Mouse (Mus musculus): Measurements from ENCODE around the gene Wdr24. TPM values are rescaled to one million over a fixed set of nuclear protein-coding genes. Genes with fewer than 3 reads are reported as not detected.

The Wdr24 gene
- total and polyA plus RNA-seq, 2 experiments from 2014 or later = 22.6 to 39.7 TPM

GRCm38 (mm10) chr17:25877025-25877424 is 53.6 kb downstream of the Wdr24 start:
- DNase-seq (ENCODE audit: low spot score) = no peak
- H3K27ac ChIP-seq = no peak overlapping the region
- no peak for ATAC-seq
- H3K27me3 ChIP-seq (ENCODE audit: insufficient read depth, low read length) = no peaks in the 10 kb centered on the region
- WGBS = 98% methylated on average over 3 of the region's 3 CpGs
- peaks cover 14% of the 10 kb centered on the region; the same call in 1 of the 2 replicates for H3K36me3 ChIP-seq (ENCODE audit: insufficient read depth, low read length)
- H3K9me3 ChIP-seq (ENCODE audit: low read length) = no peaks in the 10 kb centered on the region
- H3K4me1 ChIP-seq (ENCODE audit: insufficient read depth, low read length) = peaks cover 13% of the 10 kb centered on the region; the same call in 1 of the 2 replicates
- H3K4me3 ChIP-seq (ENCODE audit: low read length) = no peak overlapping the region
- no peak for TF ChIP-seq CTCF (IDR thresholded peaks at IDR 0.05; ENCODE audit: low read depth)
- no peak overlapping the region for H3K9ac ChIP-seq (replicated peaks; ENCODE audit: low read length)
- H3K4me2 ChIP-seq (ENCODE audit: low read depth, low read length) = no peak overlapping the region

- WGBS = 92% methylated on average over 32 of the region's 32 CpGs
- H3K27ac ChIP-seq = no peak overlapping the region
- no peaks in the 10 kb centered on the region for H3K9me3 ChIP-seq (ENCODE audit: low read length)
- H3K36me3 ChIP-seq (ENCODE audit: insufficient read depth, low read length) = peaks cover 15% of the 10 kb centered on the region
- peaks cover 13% of the 10 kb centered on the region; the same call in 1 of the 2 replicates for H3K4me1 ChIP-seq (ENCODE audit: insufficient read depth, low read length)
- DNase-seq (ENCODE audit: low spot score) (no peak), ATAC-seq (no peak)
- no peaks in the 10 kb centered on the region for H3K27me3 ChIP-seq (ENCODE audit: insufficient read depth, low read length)
- no peak overlapping the region for H3K4me3 ChIP-seq (ENCODE audit: low read length)
- no peak overlapping the region for H3K4me2 ChIP-seq (ENCODE audit: low read depth, low read length)
- TF ChIP-seq CTCF (IDR thresholded peaks at IDR 0.05; ENCODE audit: low read depth) = no peak
- H3K9ac ChIP-seq (replicated peaks; ENCODE audit: low read length) = no peak overlapping the region
Observed at GRCm38 (mm10) chr17:25877741-25878610, 54.5 kb downstream of the Wdr24 start.

Small RNA genes lying within 50 kb of the gene (microRNA-seq; reads per million reads assigned to microRNA genes)
- gene Mir3082 (0.71 to 1.1 reads per million in 2 experiments), gene Mir6966 (0.36 to 0.53 reads per million in 2 experiments)

Other genes with a start within 250 kb of the Wdr24 start
- gene Lmf1, start 244.5 kb upstream of the Wdr24 start, total RNA-seq (2014; rRNA removed) = 38.1 and 45.1 TPM in 2 replicates
- 21.4 and 22.4 TPM in 2 replicates for gene Lmf1, start 244.5 kb upstream of the Wdr24 start, polyA plus RNA-seq (2015; fragmentation: Nextera tagmentation; extraction: Ambion mirVana)
- gene Gng13, start 106.5 kb upstream of the Wdr24 start, total RNA-seq (2014; rRNA removed) = 10.9 TPM in 1 of 2 replicates, not detected in the other
- 22.0 and 23.7 TPM in 2 replicates for gene Gng13, start 106.5 kb upstream of the Wdr24 start, polyA plus RNA-seq (2015; fragmentation: Nextera tagmentation; extraction: Ambion mirVana)
- 4.9 and 7.8 TPM in 2 replicates for gene Chtf18, start 96.2 kb upstream of the Wdr24 start, total RNA-seq (2014; rRNA removed)
- gene Chtf18, start 96.2 kb upstream of the Wdr24 start, polyA plus RNA-seq (2015; fragmentation: Nextera tagmentation; extraction: Ambion mirVana) = 4.9 and 5.4 TPM in 2 replicates
- 10.1 and 18.7 TPM in 2 replicates for gene Rpusd1, start 96.0 kb upstream of the Wdr24 start, total RNA-seq (2014; rRNA removed)
- 27.5 and 27.9 TPM in 2 replicates for gene Rpusd1, start 96.0 kb upstream of the Wdr24 start, polyA plus RNA-seq (2015; fragmentation: Nextera tagmentation; extraction: Ambion mirVana)
- 0.05 TPM in 1 of 2 replicates, not detected in the other for gene Mslnl, start 87.6 kb upstream of the Wdr24 start, total RNA-seq (2014; rRNA removed)
- gene Mslnl, start 87.6 kb upstream of the Wdr24 start, polyA plus RNA-seq (2015; fragmentation: Nextera tagmentation; extraction: Ambion mirVana) = not detected in 2 replicates
- 0.50 and 1.1 TPM in 2 replicates for gene Msln, start 69.2 kb upstream of the Wdr24 start, total RNA-seq (2014; rRNA removed)
- gene Msln, start 69.2 kb upstream of the Wdr24 start, polyA plus RNA-seq (2015; fragmentation: Nextera tagmentation; extraction: Ambion mirVana) = 2.0 and 2.3 TPM in 2 replicates
- gene Narfl, start 49.9 kb upstream of the Wdr24 start, total RNA-seq (2014; rRNA removed) = 22.2 and 28.2 TPM in 2 replicates
- 27.5 and 27.9 TPM in 2 replicates for gene Narfl, start 49.9 kb upstream of the Wdr24 start, polyA plus RNA-seq (2015; fragmentation: Nextera tagmentation; extraction: Ambion mirVana)
- 159 and 171 TPM in 2 replicates for gene Haghl, start 38.0 kb upstream of the Wdr24 start, total RNA-seq (2014; rRNA removed)
- 219 and 225 TPM in 2 replicates for gene Haghl, start 38.0 kb upstream of the Wdr24 start, polyA plus RNA-seq (2015; fragmentation: Nextera tagmentation; extraction: Ambion mirVana)
- 0.10 and 0.50 TPM in 2 replicates for gene Ccdc78, start 37.0 kb upstream of the Wdr24 start, total RNA-seq (2014; rRNA removed)
- gene Ccdc78, start 37.0 kb upstream of the Wdr24 start, polyA plus RNA-seq (2015; fragmentation: Nextera tagmentation; extraction: Ambion mirVana) = 1.0 and 1.2 TPM in 2 replicates
- gene Fam173a, start 30.7 kb upstream of the Wdr24 start, total RNA-seq (2014; rRNA removed) = 80.6 and 101 TPM in 2 replicates
- 117 and 121 TPM in 2 replicates for gene Fam173a, start 30.7 kb upstream of the Wdr24 start, polyA plus RNA-seq (2015; fragmentation: Nextera tagmentation; extraction: Ambion mirVana)
- 0.31 TPM in 1 of 2 replicates, not detected in the other for gene AC134908.4, start 28.0 kb upstream of the Wdr24 start, total RNA-seq (2014; rRNA removed)
- 2.0 and 3.9 TPM in 2 replicates for gene AC134908.4, start 28.0 kb upstream of the Wdr24 start, polyA plus RNA-seq (2015; fragmentation: Nextera tagmentation; extraction: Ambion mirVana)
- gene Metrn, start 26.5 kb upstream of the Wdr24 start, total RNA-seq (2014; rRNA removed) = 500 and 557 TPM in 2 replicates
- gene Metrn, start 26.5 kb upstream of the Wdr24 start, polyA plus RNA-seq (2015; fragmentation: Nextera tagmentation; extraction: Ambion mirVana) = 102 and 116 TPM in 2 replicates
- 143 and 146 TPM in 2 replicates for gene Fbxl16, start 14.5 kb upstream of the Wdr24 start, total RNA-seq (2014; rRNA removed)
- gene Fbxl16, start 14.5 kb upstream of the Wdr24 start, polyA plus RNA-seq (2015; fragmentation: Nextera tagmentation; extraction: Ambion mirVana) = 44.0 and 45.8 TPM in 2 replicates
- 57.0 and 61.0 TPM in 2 replicates for gene Jmjd8, start 5.2 kb downstream of the Wdr24 start, total RNA-seq (2014; rRNA removed)
- gene Jmjd8, start 5.2 kb downstream of the Wdr24 start, polyA plus RNA-seq (2015; fragmentation: Nextera tagmentation; extraction: Ambion mirVana) = 38.6 and 41.3 TPM in 2 replicates
- gene Stub1, start 9.8 kb downstream of the Wdr24 start, total RNA-seq (2014; rRNA removed) = 271 and 273 TPM in 2 replicates
- 369 and 370 TPM in 2 replicates for gene Stub1, start 9.8 kb downstream of the Wdr24 start, polyA plus RNA-seq (2015; fragmentation: Nextera tagmentation; extraction: Ambion mirVana)
- gene Rhbdl1, start 13.7 kb downstream of the Wdr24 start, total RNA-seq (2014; rRNA removed) = 122 and 135 TPM in 2 replicates
- 78.6 and 80.0 TPM in 2 replicates for gene Rhbdl1, start 13.7 kb downstream of the Wdr24 start, polyA plus RNA-seq (2015; fragmentation: Nextera tagmentation; extraction: Ambion mirVana)
- 22.8 and 40.0 TPM in 2 replicates for gene Gm20683, start 18.1 kb downstream of the Wdr24 start, total RNA-seq (2014; rRNA removed)
- gene Gm20683, start 18.1 kb downstream of the Wdr24 start, polyA plus RNA-seq (2015; fragmentation: Nextera tagmentation; extraction: Ambion mirVana) = 12.6 and 12.9 TPM in 2 replicates
- 39.8 and 64.1 TPM in 2 replicates for gene Rhot2, start 21.2 kb downstream of the Wdr24 start, total RNA-seq (2014; rRNA removed)
- 14.6 and 15.8 TPM in 2 replicates for gene Rhot2, start 21.2 kb downstream of the Wdr24 start, polyA plus RNA-seq (2015; fragmentation: Nextera tagmentation; extraction: Ambion mirVana)
- gene Wdr90, start 37.9 kb downstream of the Wdr24 start, total RNA-seq (2014; rRNA removed) = 54.5 and 75.5 TPM in 2 replicates
- 13.2 TPM in 2 replicates for gene Wdr90, start 37.9 kb downstream of the Wdr24 start, polyA plus RNA-seq (2015; fragmentation: Nextera tagmentation; extraction: Ambion mirVana)
- 27.0 and 32.1 TPM in 2 replicates for gene Mcrip2, start 45.1 kb downstream of the Wdr24 start, total RNA-seq (2014; rRNA removed)
- gene Mcrip2, start 45.1 kb downstream of the Wdr24 start, polyA plus RNA-seq (2015; fragmentation: Nextera tagmentation; extraction: Ambion mirVana) = 54.3 and 54.7 TPM in 2 replicates
- gene Mettl26, start 51.4 kb downstream of the Wdr24 start, total RNA-seq (2014; rRNA removed) = 50.0 and 63.1 TPM in 2 replicates
- 62.9 and 64.8 TPM in 2 replicates for gene Mettl26, start 51.4 kb downstream of the Wdr24 start, polyA plus RNA-seq (2015; fragmentation: Nextera tagmentation; extraction: Ambion mirVana)
- gene Wfikkn1, start 57.2 kb downstream of the Wdr24 start, total RNA-seq (2014; rRNA removed) = 1.2 and 1.5 TPM in 2 replicates
- 0.33 and 0.58 TPM in 2 replicates for gene Wfikkn1, start 57.2 kb downstream of the Wdr24 start, polyA plus RNA-seq (2015; fragmentation: Nextera tagmentation; extraction: Ambion mirVana)
- gene Rab40c, start 96.1 kb downstream of the Wdr24 start, total RNA-seq (2014; rRNA removed) = 33.2 and 39.1 TPM in 2 replicates
- 34.7 and 35.3 TPM in 2 replicates for gene Rab40c, start 96.1 kb downstream of the Wdr24 start, polyA plus RNA-seq (2015; fragmentation: Nextera tagmentation; extraction: Ambion mirVana)
- 90.6 and 99.7 TPM in 2 replicates for gene Pigq, start 121.3 kb downstream of the Wdr24 start, total RNA-seq (2014; rRNA removed)
- 69.7 and 76.3 TPM in 2 replicates for gene Pigq, start 121.3 kb downstream of the Wdr24 start, polyA plus RNA-seq (2015; fragmentation: Nextera tagmentation; extraction: Ambion mirVana)
- gene Nhlrc4, start 121.3 kb downstream of the Wdr24 start, total RNA-seq (2014; rRNA removed) = 0.61 and 0.68 TPM in 2 replicates
- gene Nhlrc4, start 121.3 kb downstream of the Wdr24 start, polyA plus RNA-seq (2015; fragmentation: Nextera tagmentation; extraction: Ambion mirVana) = 0.30 and 0.72 TPM in 2 replicates
- gene A930017K11Rik, start 128.9 kb downstream of the Wdr24 start, total RNA-seq (2014; rRNA removed) = 5.6 and 7.2 TPM in 2 replicates
- gene A930017K11Rik, start 128.9 kb downstream of the Wdr24 start, polyA plus RNA-seq (2015; fragmentation: Nextera tagmentation; extraction: Ambion mirVana) = 4.4 and 5.0 TPM in 2 replicates
- gene Capn15, start 162.2 kb downstream of the Wdr24 start, total RNA-seq (2014; rRNA removed) = 35.1 and 41.4 TPM in 2 replicates
- gene Capn15, start 162.2 kb downstream of the Wdr24 start, polyA plus RNA-seq (2015; fragmentation: Nextera tagmentation; extraction: Ambion mirVana) = 19.0 and 20.1 TPM in 2 replicates
- 34.7 and 41.9 TPM in 2 replicates for gene Rab11fip3, start 245.9 kb downstream of the Wdr24 start, total RNA-seq (2014; rRNA removed)
- gene Rab11fip3, start 245.9 kb downstream of the Wdr24 start, polyA plus RNA-seq (2015; fragmentation: Nextera tagmentation; extraction: Ambion mirVana) = 16.6 and 17.9 TPM in 2 replicates